Mouse (Mus musculus): Measurements from ENCODE around the gene Gltpd2.

Gltpd2 gene

GRCm38 (mm10) chr11:70563470-70564275 is 44.7 kb downstream of the Gltpd2 start:
- no peak for DNase-seq (ENCODE audit: low read depth)

- no peak for DNase-seq (ENCODE audit: low read depth)
Observed at GRCm38 (mm10) chr11:70564276-70564873, 45.4 kb downstream of the Gltpd2 start.

DNA sequence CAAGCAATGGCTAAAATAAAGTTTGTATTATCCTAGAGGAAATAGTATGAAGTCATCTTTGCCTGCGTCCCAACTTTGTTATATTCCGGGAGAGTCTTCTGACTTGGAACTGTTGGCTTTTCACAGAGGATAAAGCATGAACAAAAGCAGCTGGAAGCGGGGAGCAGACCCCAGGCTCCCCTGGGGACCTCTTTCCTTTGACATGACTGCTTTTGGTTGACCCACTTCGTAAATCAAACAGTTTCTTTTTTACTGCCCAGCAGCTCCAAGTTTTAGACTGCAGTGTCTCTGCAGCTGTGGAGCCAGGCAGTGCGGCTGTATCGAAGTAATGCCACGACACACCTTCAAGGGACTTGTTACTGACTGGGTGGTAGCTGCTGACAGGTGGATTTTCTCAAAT is 47.6 kb downstream of the Gltpd2 start:
- DNase-seq (ENCODE audit: low read depth), result no peak
